Mouse (Mus musculus): ENCODE measurements around the gene Pibf1.

GRCm38 (mm10) chr14:99278763-99279486 is 179.7 kb downstream of the Pibf1 start:
- TF ChIP-seq EP300 (IDR thresholded peaks at IDR 0.05; ENCODE audit: low read depth) (no peak), CTCF (IDR thresholded peaks at IDR 0.05; ENCODE audit: low read depth) (no peak)

All from heart, postnatal 0 days (tissue).